Mouse (Mus musculus) left cerebral cortex, adult 8-10 months (tissue): ENCODE data around the gene Prnp. TPM values are rescaled to one million over a fixed set of nuclear protein-coding genes. Genes with fewer than 3 reads are reported as not detected.

Source experiments
- total RNA-seq, 4 experiments: library from RNA; stranded (reverse); gene quantifications; 2 replicates each; pipeline ENCODE4 v1.2.4; 2022

Gene Prnp
- total RNA-seq, 4 experiments from 2014 or later: 819 to 855 (median 835) TPM

Other genes with a start within 250 kb of the Prnp start
- gene Erv3, start 50.2 kb upstream of the Prnp start, total RNA-seq: under 1 TPM; 0.13 to 0.27 (median 0.25) TPM
- not detected for gene Prn, start within 50 bp of the Prnp start, total RNA-seq
- under 1 TPM in 3 of 4 experiments, not detected in 1; 0.11 to 0.30 (median 0.21) TPM for gene Prnd, start 40.9 kb downstream of the Prnp start, total RNA-seq
- 10 to 100 TPM; 50.7 to 55.7 (median 53.8) TPM for gene Rassf2, start 120.3 kb downstream of the Prnp start, total RNA-seq
- 100 to 1,000 TPM; 146 to 160 (median 153) TPM for gene Slc23a2, start 235.2 kb downstream of the Prnp start, total RNA-seq